Mouse (Mus musculus) adrenal gland, adult 8-10 months (tissue): ENCODE data around the gene Actg1. TPM values are rescaled to one million over a fixed set of nuclear protein-coding genes. Genes with fewer than 3 reads are reported as not detected.

ENCODE experiments used
- DNase-seq: peaks from one replicate; pipeline ENCODE4 v3.0.0; 2022
- total RNA-seq, 4 experiments: library from RNA; stranded (reverse); gene quantifications; 2 replicates each; pipeline ENCODE4 v1.2.4; 2022

The Actg1 gene
- total RNA-seq, 4 experiments from 2014 or later = 1,100 to 1,474 (median 1,219) TPM

GRCm38 (mm10) chr11:120344310-120344920 lies 3.9 kb downstream of the Actg1 start:
- no peak for DNase-seq

- no peak for DNase-seq
These were observed 4.6 kb downstream of the Actg1 start for GRCm38 (mm10) chr11:120343519-120344309.

DNA sequence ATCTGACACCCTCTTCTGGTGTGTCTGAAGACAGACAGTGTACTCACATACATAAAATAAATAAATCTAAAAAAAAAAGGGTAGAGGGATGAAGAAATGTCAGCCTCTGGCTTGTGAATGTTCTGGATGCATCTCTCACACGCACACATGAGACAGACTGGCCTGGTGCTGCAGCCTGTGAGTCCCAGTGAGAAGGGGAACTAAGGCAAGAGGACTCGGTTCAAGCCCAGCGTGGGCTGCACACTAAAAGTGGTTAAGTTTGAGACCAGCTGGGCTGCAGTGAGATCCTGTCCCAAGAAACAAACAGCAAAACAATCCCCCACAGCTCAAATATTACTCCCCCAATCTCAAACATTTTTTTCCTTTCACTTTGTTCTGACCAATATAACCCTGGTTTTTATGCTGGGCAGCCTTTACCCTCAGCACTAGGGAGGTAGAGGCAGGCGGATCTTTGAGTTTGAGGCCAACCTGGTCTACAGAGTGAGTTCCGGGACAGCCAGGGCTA lies 5.6 kb downstream of the Actg1 start:
- no peak for DNase-seq

DNA sequence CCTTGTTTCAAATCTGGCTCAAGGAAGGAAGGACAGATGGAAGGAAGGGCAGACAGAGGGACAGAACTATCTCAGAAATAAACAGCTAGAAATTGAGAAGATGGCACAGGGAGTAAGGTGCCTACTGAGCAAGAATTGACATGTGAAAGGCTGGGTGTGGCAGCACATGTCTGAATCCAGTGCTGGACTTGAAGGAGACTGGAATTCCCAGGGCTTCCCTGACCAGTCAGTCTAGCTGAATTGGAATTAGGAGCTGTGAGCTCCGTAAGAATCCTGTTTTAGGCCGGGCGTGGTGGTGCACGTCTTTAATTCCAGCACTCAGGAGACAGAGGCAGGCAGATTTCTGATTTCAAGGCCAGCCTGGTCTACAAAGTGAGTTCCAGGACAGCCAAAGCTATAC lies 6.7 kb downstream of the Actg1 start:
- DNase-seq = no peak

GRCm38 (mm10) chr11:120339978-120340513 lies 8.3 kb downstream of the Actg1 start:
- DNase-seq = no peak

DNA sequence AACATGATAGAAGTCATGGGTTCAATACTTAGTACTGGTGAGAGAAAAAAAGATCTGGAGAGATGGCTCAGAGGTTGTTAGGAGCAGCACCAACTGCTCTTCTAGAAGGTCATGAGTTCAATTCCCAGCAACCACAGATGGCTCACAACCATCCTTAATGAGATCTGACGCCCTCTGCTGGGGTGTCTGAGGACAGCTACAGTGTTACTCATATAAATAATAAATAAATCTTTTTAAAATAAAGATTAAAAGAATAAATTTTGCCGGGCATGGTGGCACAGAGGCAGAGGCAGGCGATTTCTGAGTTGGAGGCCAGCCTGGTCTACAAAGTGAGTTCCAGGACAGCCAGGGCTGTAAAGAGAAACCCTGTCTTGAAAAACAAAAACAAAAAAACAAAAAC lies 9.6 kb downstream of the Actg1 start:
- DNase-seq = no peak

DNA sequence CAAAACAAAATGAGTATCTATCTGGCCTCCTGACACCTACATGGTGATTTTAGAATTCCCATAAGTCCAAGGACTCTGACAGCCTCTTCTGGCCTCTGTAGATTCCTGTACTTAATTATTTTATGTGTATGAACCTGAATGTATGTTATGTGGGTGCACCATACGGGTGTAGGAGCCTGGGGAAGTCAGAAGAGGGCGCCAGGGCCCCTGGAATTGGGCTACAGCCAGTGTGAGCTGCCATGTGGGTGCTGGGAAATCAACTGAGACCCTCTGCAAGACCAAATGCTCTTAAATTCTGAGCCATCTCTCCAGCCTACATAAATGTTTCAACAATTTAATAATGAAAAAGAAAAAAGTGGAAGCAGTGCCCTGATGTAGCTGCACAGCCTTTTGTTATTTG lies 10.9 kb downstream of the Actg1 start:
- DNase-seq = no peak

DNA sequence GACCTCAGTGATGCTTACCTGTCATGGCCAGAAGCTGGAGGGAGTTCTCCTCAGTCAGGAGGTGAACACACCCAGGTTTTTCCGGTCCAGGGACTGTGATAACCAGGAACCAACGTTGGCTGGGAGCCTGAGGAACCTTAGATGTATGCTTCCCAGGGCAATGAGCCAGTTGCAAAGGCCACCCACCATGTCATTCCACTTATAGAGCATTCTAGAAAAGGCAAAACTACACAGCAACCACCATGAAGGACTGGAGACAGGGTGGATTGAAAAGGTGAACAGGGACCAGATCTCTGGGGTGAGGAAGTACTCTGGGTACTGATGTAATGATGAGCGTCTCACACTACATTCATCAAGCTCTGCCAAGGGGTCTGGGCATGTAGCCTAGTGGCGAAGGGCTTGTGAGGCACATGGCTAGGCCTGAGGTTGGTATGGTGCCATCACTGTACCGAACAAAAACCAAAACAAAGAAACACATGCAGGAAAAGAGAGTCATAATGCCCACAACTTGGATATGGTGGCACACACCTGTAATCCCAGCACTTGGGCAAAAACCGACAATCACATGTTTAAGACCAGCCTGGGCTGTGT lies 12.8 kb downstream of the Actg1 start:
- no peak for DNase-seq

DNA sequence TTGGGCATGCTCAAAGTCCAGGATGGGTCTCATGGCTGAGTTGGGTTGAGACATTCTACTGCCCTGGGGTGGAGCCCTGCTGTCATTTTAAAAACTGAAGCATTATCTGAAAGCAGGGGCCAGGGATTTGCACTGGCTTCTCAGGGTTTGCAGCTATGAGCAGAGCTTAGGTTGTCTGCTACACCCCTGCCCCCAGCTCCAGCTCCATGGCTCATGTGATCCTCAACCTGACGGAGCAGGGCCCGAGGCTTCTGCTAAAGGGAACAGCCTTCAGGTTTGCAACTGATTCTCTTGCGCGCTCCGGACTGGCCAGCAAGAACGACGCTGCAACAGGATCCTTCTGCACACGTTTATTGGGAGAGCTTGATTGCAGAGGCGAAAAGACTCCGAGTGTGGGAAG lies 28.2 kb downstream of the Actg1 start:
- DNase-seq = no peak

- no peak for DNase-seq
These were observed 29.0 kb downstream of the Actg1 start for GRCm38 (mm10) chr11:120319310-120319709.

DNA sequence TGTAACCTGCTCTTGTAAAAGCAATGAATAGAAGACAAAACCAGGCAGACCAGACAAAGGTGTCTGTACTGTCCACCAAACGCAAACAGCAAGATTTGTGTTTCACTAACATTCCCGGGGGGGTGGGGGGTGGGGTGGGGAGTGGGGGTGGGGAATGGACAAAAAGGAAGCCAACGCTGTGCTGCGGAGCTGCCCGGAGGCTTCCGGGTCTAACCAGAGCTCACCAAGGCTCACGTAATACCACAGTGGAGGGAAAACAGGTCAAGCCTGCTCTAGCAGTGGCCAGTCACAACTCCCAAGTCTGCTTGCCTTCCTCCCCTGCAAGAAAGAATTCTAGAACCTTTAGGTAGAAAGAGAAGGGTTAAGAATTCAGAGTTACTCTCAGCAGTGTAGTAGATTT lies 30.9 kb downstream of the Actg1 start:
- DNase-seq = no peak

GRCm38 (mm10) chr11:120316690-120317254 lies 31.6 kb downstream of the Actg1 start:
- no peak for DNase-seq

GRCm38 (mm10) chr11:120315832-120316689 lies 32.3 kb downstream of the Actg1 start:
- DNase-seq = peak; percentile 94

DNA sequence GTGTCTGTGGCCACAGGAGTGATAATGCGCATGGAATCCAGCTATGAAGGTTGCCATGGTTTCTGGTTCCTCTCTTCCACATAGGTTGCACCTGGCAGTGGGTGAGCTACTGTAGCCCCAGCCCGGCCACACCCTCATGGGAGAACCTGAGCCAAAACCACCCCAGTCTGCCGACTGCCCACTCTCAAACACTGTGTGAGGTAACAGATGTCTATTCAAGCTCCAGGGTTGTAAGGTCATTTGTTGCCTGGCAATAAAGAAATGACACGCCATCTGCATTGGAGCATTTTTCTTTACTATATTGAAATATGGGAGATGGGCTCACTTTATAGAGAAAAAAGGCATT lies 33.0 kb downstream of the Actg1 start:
- DNase-seq = no peak

GRCm38 (mm10) chr11:120314721-120315415 lies 33.5 kb downstream of the Actg1 start:
- DNase-seq = no peak

GRCm38 (mm10) chr11:120313906-120314685 lies 34.2 kb downstream of the Actg1 start:
- DNase-seq = no peak

- no peak for DNase-seq
These were observed 36.3 kb downstream of the Actg1 start for GRCm38 (mm10) chr11:120312069-120312468.

GRCm38 (mm10) chr11:120311561-120311960 lies 36.8 kb downstream of the Actg1 start:
- DNase-seq = no peak

DNA sequence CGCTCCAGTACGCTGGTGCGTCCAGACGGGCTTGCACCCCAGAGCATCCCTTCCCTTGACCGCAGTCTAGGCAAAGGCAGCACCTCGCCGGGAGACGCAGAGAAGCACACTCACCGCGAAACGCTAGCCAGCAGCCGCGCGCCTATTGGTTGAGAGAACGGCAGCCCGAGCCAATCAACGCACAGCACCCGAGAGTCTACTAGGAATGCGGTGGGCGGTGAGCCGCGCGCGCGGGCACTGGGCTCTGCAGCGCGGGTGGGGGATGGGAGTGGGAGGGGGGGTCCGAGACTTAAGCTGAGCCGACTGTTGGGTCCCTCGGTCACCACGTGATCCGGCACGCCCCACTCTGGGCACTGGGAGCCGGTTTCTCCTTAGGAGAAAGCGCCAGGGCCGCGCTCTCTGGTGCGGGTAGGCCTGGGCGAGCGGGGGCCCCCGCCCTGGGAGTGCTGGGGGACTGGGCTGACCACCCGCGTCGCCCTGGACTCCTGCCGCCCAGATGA lies 37.5 kb downstream of the Actg1 start:
- DNase-seq = peak; percentile 90
